In genomic region chr8:122369665-122370064, GRCm38 (mm10) we compare ENCODE assay signal across 8 mouse cellular contexts. TPM values are rescaled to one million over a fixed set of nuclear protein-coding genes. Genes with fewer than 3 reads are reported as not detected.
DNase-seq lines count a peak whose midpoint lies in the region; ATAC-seq and TF ChIP-seq lines count a peak whose summit lies in the region.

No protein-coding gene starts in this region.

- H3K9me3 ChIP-seq in hindbrain, embryonic 10.5 days = no peaks in the 10 kb centered on the region
- H3K9me3 ChIP-seq in hindbrain, embryonic 13.5 days = no peaks in the 10 kb centered on the region
- no peaks in the 10 kb centered on the region for H3K9me3 ChIP-seq in intestine, postnatal 0 days (ENCODE audit: control insufficient read depth)
- no peaks in the 10 kb centered on the region for H3K9me3 ChIP-seq in liver, embryonic 11.5 days (ENCODE audit: control insufficient read depth, low read length)
- no peaks in the 10 kb centered on the region for H3K9me3 ChIP-seq in stomach, embryonic 14.5 days (ENCODE audit: control insufficient read depth, low read depth, low read length)

- H3K9ac ChIP-seq in hindbrain, embryonic 13.5 days = no peak overlapping the region
- no peak overlapping the region for H3K9ac ChIP-seq in intestine, postnatal 0 days (ENCODE audit: low read depth, low read length)
- H3K9ac ChIP-seq in liver, embryonic 11.5 days (ENCODE audit: low read depth, low read length) = no peak overlapping the region
- no peak overlapping the region for H3K9ac ChIP-seq in stomach, embryonic 14.5 days (replicated peaks; ENCODE audit: low read depth, low read length)

- 17% methylated on average over 9 of the region's 9 CpGs for WGBS in hindbrain, embryonic 10.5 days
- 15% methylated on average over 9 of the region's 9 CpGs for WGBS in hindbrain, embryonic 13.5 days
- WGBS in intestine, postnatal 0 days = 11% methylated on average over 9 of the region's 9 CpGs
- 10% methylated on average over 9 of the region's 9 CpGs for WGBS in liver, embryonic 11.5 days
- 10% methylated on average over 9 of the region's 9 CpGs for WGBS in stomach, embryonic 14.5 days

- no peak for ATAC-seq in hindbrain, embryonic 13.5 days (ENCODE audit: low FRiP score)
- ATAC-seq in intestine, postnatal 0 days = peak; percentile 50
- peak; percentile 69 for ATAC-seq in liver, embryonic 11.5 days (replicated peaks; ENCODE audit: low FRiP score)
- peak; percentile 75 for ATAC-seq in stomach, embryonic 14.5 days (ENCODE audit: insufficient number of reproducible peaks, insufficient read depth, low FRiP score, low read depth)

- H3K27ac ChIP-seq in hindbrain, embryonic 10.5 days = no peak overlapping the region
- H3K27ac ChIP-seq in hindbrain, embryonic 13.5 days = no peak overlapping the region
- H3K27ac ChIP-seq in intestine, postnatal 0 days (ENCODE audit: low read depth, low read length) = no peak overlapping the region
- no peak overlapping the region for H3K27ac ChIP-seq in liver, embryonic 11.5 days (ENCODE audit: low read depth, low read length)
- no peak overlapping the region for H3K27ac ChIP-seq in stomach, embryonic 14.5 days (ENCODE audit: low read length)

- H3K27me3 ChIP-seq in hindbrain, embryonic 10.5 days (ENCODE audit: insufficient read depth, poor library complexity, severe bottlenecking) = peaks cover 5% of the 10 kb centered on the region; the same call in 1 of the 2 replicates
- 0 out of 2 replicates have a peak, but pooled peaks cover 5% of the 10 kb centered on the region for H3K27me3 ChIP-seq in hindbrain, embryonic 13.5 days
- no peaks in the 10 kb centered on the region for H3K27me3 ChIP-seq in intestine, postnatal 0 days (replicated peaks; ENCODE audit: control insufficient read depth, insufficient read depth, low read length)
- H3K27me3 ChIP-seq in liver, embryonic 11.5 days (replicated peaks; ENCODE audit: control insufficient read depth, insufficient read depth, low read length) = no peaks in the 10 kb centered on the region
- no peaks in the 10 kb centered on the region for H3K27me3 ChIP-seq in stomach, embryonic 14.5 days (ENCODE audit: control insufficient read depth, insufficient read depth, low read length)

- peak; percentile 91 for TF ChIP-seq CTCF in intestine, postnatal 0 days (IDR thresholded peaks at IDR 0.05; ENCODE audit: low read depth)

- no peak overlapping the region for H3K4me3 ChIP-seq in hindbrain, embryonic 10.5 days
- H3K4me3 ChIP-seq in hindbrain, embryonic 13.5 days = no peak overlapping the region
- H3K4me3 ChIP-seq in intestine, postnatal 0 days (ENCODE audit: low read depth, low read length) = no peak overlapping the region
- H3K4me3 ChIP-seq in liver, embryonic 11.5 days (ENCODE audit: low read depth, low read length) = no peak overlapping the region
- no peak overlapping the region for H3K4me3 ChIP-seq in stomach, embryonic 14.5 days (ENCODE audit: low read depth, low read length)

- H3K4me1 ChIP-seq in hindbrain, embryonic 10.5 days (replicated peaks) = peaks cover 9% of the 10 kb centered on the region
- 0 out of 2 replicates have a peak, but pooled peaks cover 4% of the 10 kb centered on the region for H3K4me1 ChIP-seq in hindbrain, embryonic 13.5 days (replicated peaks)
- H3K4me1 ChIP-seq in intestine, postnatal 0 days (replicated peaks; ENCODE audit: control insufficient read depth, insufficient read depth, low read length) = no peaks in the 10 kb centered on the region
- peaks cover 5% of the 10 kb centered on the region; the same call in 1 of the 2 replicates for H3K4me1 ChIP-seq in liver, embryonic 11.5 days (replicated peaks; ENCODE audit: control insufficient read depth, insufficient read depth, low read length)
- H3K4me1 ChIP-seq in stomach, embryonic 14.5 days (ENCODE audit: control insufficient read depth, insufficient read depth, low read length) = no peaks in the 10 kb centered on the region

- DNase-seq in hindbrain, embryonic 10.5 days (ENCODE audit: low spot score) = peak; percentile 69
- DNase-seq in cerebellum, adult 9-10 months = peak; percentile 65
- DNase-seq in gastrocnemius, postnatal 36 days = peak; percentile 51 to 52
- DNase-seq in liver, embryonic 11.5 days (ENCODE audit: low spot score) = peak; percentile 70
- DNase-seq in naive thymus-derived CD4-positive, alpha-beta T cell, adult 2 months (ENCODE audit: low read depth) = peak; percentile 60

- no peak overlapping the region for H3K4me2 ChIP-seq in hindbrain, embryonic 13.5 days
- no peak overlapping the region for H3K4me2 ChIP-seq in intestine, postnatal 0 days (replicated peaks; ENCODE audit: low read depth)
- H3K4me2 ChIP-seq in liver, embryonic 11.5 days = no peak overlapping the region
- no peak overlapping the region for H3K4me2 ChIP-seq in stomach, embryonic 14.5 days (replicated peaks; ENCODE audit: low read depth, low read length)

- intact Hi-C loops in gastrocnemius, postnatal 36 days (cut with DNase I) = loop anchor here (1.0 to 5.0 kb wide), 2 partner anchors 37 to 96 kb away; no protein-coding TSS in a partner anchor

- no peaks in the 10 kb centered on the region for H3K36me3 ChIP-seq in hindbrain, embryonic 10.5 days
- H3K36me3 ChIP-seq in hindbrain, embryonic 13.5 days = no peaks in the 10 kb centered on the region
- no peaks in the 10 kb centered on the region for H3K36me3 ChIP-seq in intestine, postnatal 0 days (ENCODE audit: control insufficient read depth, insufficient read depth)
- H3K36me3 ChIP-seq in liver, embryonic 11.5 days (ENCODE audit: control insufficient read depth, insufficient read depth, low read length) = no peaks in the 10 kb centered on the region
- no peaks in the 10 kb centered on the region for H3K36me3 ChIP-seq in stomach, embryonic 14.5 days (ENCODE audit: control insufficient read depth, insufficient read depth, low read length)

RNA-seq across cellular contexts. Expression of gene Zc3h18, which starts 6.7 kb away (rescaled TPM):
- polyA plus RNA-seq in hindbrain, embryonic 10.5 days (2016; fragmentation: Nextera tagmentation; extraction: Ambion mirVana) = 67.6 and 75.0 TPM in 2 replicates
- polyA plus RNA-seq in hindbrain, embryonic 13.5 days (2015; fragmentation: Nextera tagmentation; extraction: Ambion mirVana) = 38.0 and 38.5 TPM in 2 replicates
- 10 to 100 TPM; 21.1 to 24.2 TPM for total RNA-seq in gastrocnemius, postnatal 36 days (2021)
- polyA plus RNA-seq in intestine, postnatal 0 days (2015; fragmentation: Nextera tagmentation; extraction: Ambion mirVana) = 24.0 and 26.1 TPM in 2 replicates
- polyA plus RNA-seq in liver, embryonic 11.5 days (2014; fragmentation: Nextera tagmentation; extraction: Ambion mirVana) = 41.3 and 44.2 TPM in 2 replicates
- 30.5 and 34.8 TPM in 2 replicates for polyA plus RNA-seq in stomach, embryonic 14.5 days (2014; fragmentation: Nextera tagmentation; extraction: Ambion mirVana)

RNA-seq across cellular contexts. Expression of gene Trhr2, which starts 9.1 kb away (rescaled TPM):
- not detected in 2 replicates for polyA plus RNA-seq in hindbrain, embryonic 10.5 days (2016; fragmentation: Nextera tagmentation; extraction: Ambion mirVana)
- polyA plus RNA-seq in hindbrain, embryonic 13.5 days (2015; fragmentation: Nextera tagmentation; extraction: Ambion mirVana) = not detected in 2 replicates
- total RNA-seq in gastrocnemius, postnatal 36 days (2021) = not detected
- polyA plus RNA-seq in intestine, postnatal 0 days (2015; fragmentation: Nextera tagmentation; extraction: Ambion mirVana) = not detected in 2 replicates
- polyA plus RNA-seq in liver, embryonic 11.5 days (2014; fragmentation: Nextera tagmentation; extraction: Ambion mirVana) = not detected in 2 replicates
- polyA plus RNA-seq in stomach, embryonic 14.5 days (2014; fragmentation: Nextera tagmentation; extraction: Ambion mirVana) = not detected in 2 replicates

RNA-seq across cellular contexts. Expression of gene Il17c, which starts 52.2 kb away (rescaled TPM):
- polyA plus RNA-seq in hindbrain, embryonic 10.5 days (2016; fragmentation: Nextera tagmentation; extraction: Ambion mirVana) = not detected in 2 replicates
- 0.28 TPM in 1 of 2 replicates, not detected in the other for polyA plus RNA-seq in hindbrain, embryonic 13.5 days (2015; fragmentation: Nextera tagmentation; extraction: Ambion mirVana)
- not detected for total RNA-seq in gastrocnemius, postnatal 36 days (2021)
- not detected in 2 replicates for polyA plus RNA-seq in intestine, postnatal 0 days (2015; fragmentation: Nextera tagmentation; extraction: Ambion mirVana)
- not detected in 2 replicates for polyA plus RNA-seq in liver, embryonic 11.5 days (2014; fragmentation: Nextera tagmentation; extraction: Ambion mirVana)
- polyA plus RNA-seq in stomach, embryonic 14.5 days (2014; fragmentation: Nextera tagmentation; extraction: Ambion mirVana) = 0.36 TPM in 1 of 2 replicates, not detected in the other
